11 mouse cellular contexts compared by ENCODE assay signal in genomic region chr8:117859734-117860133, GRCm38 (mm10). TPM values are rescaled to one million over a fixed set of nuclear protein-coding genes. Genes with fewer than 3 reads are reported as not detected.
A peak's percentile ranks its signal among the peaks of the same experiment; 100 is the strongest.
DNase-seq lines count a peak whose midpoint lies in the region; ATAC-seq and TF ChIP-seq lines count a peak whose summit lies in the region.
"Had no signal": no experiment of that assay in that cellular context is flagged by ENCODE, and none has a peak within 500 bp of the region (broad histone marks: within the 10 kb centered on the region; RNA-seq: fewer than 3 reads in every experiment).

No protein-coding gene starts in this region.

- 5% methylated on average over 11 of the region's 11 CpGs for WGBS in kidney, embryonic 16.5 days
- WGBS in forebrain, embryonic 10.5 days, result 7% methylated on average over 11 of the region's 11 CpGs
- WGBS in limb, embryonic 10.5 days, result 6% methylated on average over 11 of the region's 11 CpGs
- 9% methylated on average over 11 of the region's 11 CpGs for WGBS in cerebellum, adult 2 months

- H3K27ac ChIP-seq in kidney, embryonic 16.5 days (ENCODE audit: low read length), result no peak overlapping the region
- no peak overlapping the region for H3K27ac ChIP-seq in forebrain, embryonic 10.5 days
- peak overlapping the region; percentile 39; the same call in 1 of the 2 replicates for H3K27ac ChIP-seq in limb, embryonic 10.5 days
- H3K27ac ChIP-seq in cerebellum, adult 2 months (ENCODE audit: insufficient read depth, low read length), result no peak overlapping the region
- H3K27ac ChIP-seq: gastrocnemius, adult 2 months; macrophage had no signal

- ATAC-seq in kidney, embryonic 16.5 days (ENCODE audit: low FRiP score, low TSS enrichment), result peak; percentile 61

- peaks cover 7% of the 10 kb centered on the region; the same call in 1 of the 2 replicates for H3K4me1 ChIP-seq in kidney, embryonic 16.5 days (ENCODE audit: insufficient read depth, low read length)
- peaks cover 15% of the 10 kb centered on the region for H3K4me1 ChIP-seq in forebrain, embryonic 10.5 days
- H3K4me1 ChIP-seq in limb, embryonic 10.5 days, result peaks cover 12% of the 10 kb centered on the region
- no peaks in the 10 kb centered on the region; the same call in 1 of the 2 replicates for H3K4me1 ChIP-seq in cerebellum, adult 2 months (ENCODE audit: control insufficient read depth, insufficient read depth, low read length)

- TF ChIP-seq POLR2A in cerebellum, adult 2 months (IDR thresholded peaks at IDR 0.05; ENCODE audit: borderline replicate concordance, insufficient read depth, low read length), result no peak

- no peaks in the 10 kb centered on the region for H3K9me3 ChIP-seq in kidney, embryonic 16.5 days (ENCODE audit: low read length)
- H3K9me3 ChIP-seq in forebrain, embryonic 10.5 days, result no peaks in the 10 kb centered on the region
- H3K9me3 ChIP-seq in limb, embryonic 10.5 days (replicated peaks), result no peaks in the 10 kb centered on the region

- H3K4me2 ChIP-seq in kidney, embryonic 16.5 days (replicated peaks; ENCODE audit: low read depth, low read length), result peak overlapping the region; percentile 48

- no peaks in the 10 kb centered on the region for H3K36me3 ChIP-seq in kidney, embryonic 16.5 days (ENCODE audit: insufficient read depth, low read length)
- no peaks in the 10 kb centered on the region for H3K36me3 ChIP-seq in forebrain, embryonic 10.5 days (replicated peaks)
- no peaks in the 10 kb centered on the region for H3K36me3 ChIP-seq in limb, embryonic 10.5 days

- peak overlapping the region; percentile 10; the same call in 1 of the 2 replicates for H3K4me3 ChIP-seq in kidney, embryonic 16.5 days (ENCODE audit: low read length)
- H3K4me3 ChIP-seq in forebrain, embryonic 10.5 days, result peak overlapping the region; percentile 27
- peak overlapping the region; percentile 32 for H3K4me3 ChIP-seq in limb, embryonic 10.5 days
- H3K4me3 ChIP-seq in cerebellum, adult 2 months (replicated peaks; ENCODE audit: insufficient read depth, low read depth, low read length), result no peak overlapping the region
- H3K4me3 ChIP-seq: gastrocnemius, adult 2 months had no signal

- H3K27me3 ChIP-seq in kidney, embryonic 16.5 days (ENCODE audit: insufficient read depth, low read length), result no peaks in the 10 kb centered on the region
- H3K27me3 ChIP-seq in forebrain, embryonic 10.5 days (ENCODE audit: poor library complexity, severe bottlenecking), result peaks cover 15% of the 10 kb centered on the region; the same call in 1 of the 2 replicates
- H3K27me3 ChIP-seq in limb, embryonic 10.5 days (ENCODE audit: low read depth, poor library complexity, severe bottlenecking), result no peaks in the 10 kb centered on the region
- no peaks in the 10 kb centered on the region; the same call in 1 of the 2 replicates for H3K27me3 ChIP-seq in cerebellum, adult 2 months (ENCODE audit: control insufficient read depth, insufficient read depth, low read length)

- TF ChIP-seq CTCF in cerebellum, adult 2 months (IDR thresholded peaks at IDR 0.05; ENCODE audit: borderline replicate concordance, insufficient read depth, low read depth, low read length), result no peak

- peak overlapping the region; percentile 36; the same call in 1 of the 2 replicates for H3K9ac ChIP-seq in kidney, embryonic 16.5 days (replicated peaks; ENCODE audit: low read length)

- DNase-seq in kidney, adult 8-10 months, result no peak
- no peak for DNase-seq in forebrain, embryonic 10.5 days (ENCODE audit: extremely low spot score, low spot score)
- DNase-seq in limb, embryonic 10.5 days (ENCODE audit: low spot score), result peak; percentile 52
- peak; percentile 38 for DNase-seq in retina, embryonic 14.5 days (ENCODE audit: low spot score)
- no peak for DNase-seq in thymus, postnatal 14 days
- no peak for DNase-seq in urinary bladder, adult 18-20 months (ENCODE audit: low spot score in 2 of 2)
- no peak for DNase-seq in cerebellum, adult 2 months
- DNase-seq: gastrocnemius, adult 2 months; layer of hippocampus, adult 9-11 months had no signal

RNA-seq across cellular contexts. Expression of gene Mphosph6, which starts 58.0 kb away (rescaled TPM):
- 65.7 and 67.6 TPM in 2 replicates for polyA plus RNA-seq in kidney, embryonic 16.5 days (2015; fragmentation: Nextera tagmentation; extraction: Ambion mirVana)
- 66.7 and 71.2 TPM in 2 replicates for polyA plus RNA-seq in forebrain, embryonic 10.5 days (2016; fragmentation: Nextera tagmentation; extraction: Ambion mirVana)
- polyA plus RNA-seq in limb, embryonic 10.5 days (2016; fragmentation: Nextera tagmentation; extraction: Ambion mirVana), result 70.4 and 80.8 TPM in 2 replicates
- polyA plus RNA-seq in cerebellum, adult 2 months (2012; rRNA removed), result 24.7 and 26.2 TPM in 2 replicates

Comparison
In these comparisons a context has a peak if more than half of its experiments do, and no peak if none do; other contexts are left out.
1. DNase-seq: peak in limb, embryonic 10.5 days (single experiment) and retina, embryonic 14.5 days (single experiment); none in kidney, adult 8-10 months (0 of 2), forebrain, embryonic 10.5 days (single experiment), thymus, postnatal 14 days (single experiment), urinary bladder, adult 18-20 months (0 of 2) and cerebellum, adult 2 months (0 of 2).